Mouse (Mus musculus): ENCODE data around the gene Nipal1. TPM values are rescaled to one million over a fixed set of nuclear protein-coding genes. Genes with fewer than 3 reads are reported as not detected.
A peak's percentile ranks its signal among the peaks of the same experiment; 100 is the strongest.

The Nipal1 gene
- polyA plus RNA-seq, 2 experiments from 2014 or later: 28.3 to 31.1 TPM

DNA sequence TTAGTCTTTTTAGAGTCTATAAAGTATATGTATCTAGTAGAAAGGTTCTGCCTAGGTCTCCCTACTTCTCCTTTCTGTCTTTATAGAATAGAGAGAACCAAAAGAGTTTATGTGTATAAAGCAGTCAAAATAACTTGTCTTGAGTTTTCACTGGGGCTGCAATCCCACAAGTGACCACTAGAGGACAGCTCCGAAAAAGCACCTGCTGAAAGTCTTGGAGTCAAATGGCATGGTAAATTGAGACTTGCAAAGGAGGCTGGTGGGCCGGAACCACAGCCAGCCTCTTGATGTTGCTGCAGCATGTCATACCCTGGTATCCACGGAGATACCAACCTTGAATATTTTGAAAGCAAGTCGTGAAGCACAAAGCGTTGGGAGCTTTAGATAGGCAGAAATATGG is 17.7 kb downstream of the Nipal1 start:
- ATAC-seq: peak; percentile 72

- no peak for ATAC-seq
These were observed 18.8 kb downstream of the Nipal1 start for GRCm38 (mm10) chr5:72666428-72666827.

GRCm38 (mm10) chr5:72668351-72668750 is 20.8 kb downstream of the Nipal1 start:
- ATAC-seq: no peak

GRCm38 (mm10) chr5:72671017-72671699 is 23.6 kb downstream of the Nipal1 start:
- no peak for ATAC-seq

- ATAC-seq: no peak
These were observed 27.5 kb downstream of the Nipal1 start for GRCm38 (mm10) chr5:72674994-72675542.

DNA sequence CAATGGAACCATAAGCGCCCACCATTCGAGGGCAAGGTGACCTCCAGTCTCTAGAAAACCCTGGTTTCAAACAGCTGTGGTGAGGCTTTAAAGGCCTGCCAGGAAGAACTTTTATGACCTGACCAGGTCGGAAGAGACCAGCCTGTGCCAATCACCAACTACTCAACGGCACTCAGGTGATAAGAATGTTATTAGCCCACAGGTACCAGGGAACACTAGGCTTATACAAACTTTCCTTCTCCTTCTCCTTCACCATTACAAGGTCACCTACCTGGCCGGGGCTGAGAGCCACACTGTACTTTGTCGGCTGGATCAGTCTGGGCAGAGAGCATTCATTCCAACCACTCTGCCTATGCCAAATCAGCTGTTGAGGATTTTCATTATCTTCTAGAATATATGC is 33.9 kb downstream of the Nipal1 start:
- ATAC-seq: no peak

GRCm38 (mm10) chr5:72689556-72689955 is 42.0 kb downstream of the Nipal1 start:
- ATAC-seq: no peak

GRCm38 (mm10) chr5:72690516-72690915 is 42.9 kb downstream of the Nipal1 start:
- ATAC-seq: no peak

DNA sequence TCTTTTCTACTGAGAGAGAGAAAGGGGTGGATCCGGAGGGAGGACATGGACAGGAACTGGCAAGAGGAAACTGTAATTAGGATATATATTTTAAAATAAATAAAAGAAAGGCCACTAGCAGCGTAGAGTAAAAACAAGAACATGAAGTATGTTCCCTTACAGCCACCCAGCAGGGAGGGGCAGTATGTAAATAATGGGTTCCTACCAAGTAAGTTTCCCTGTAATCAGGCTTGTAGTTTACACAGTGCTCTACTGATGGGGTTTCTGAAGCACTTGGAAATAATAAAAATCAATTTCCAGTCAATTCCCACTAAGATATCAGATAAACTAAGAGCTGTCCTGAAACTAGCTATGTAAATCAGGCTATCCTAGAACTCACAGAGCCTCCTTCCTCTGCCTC is 47.1 kb downstream of the Nipal1 start:
- no peak for ATAC-seq

DNA sequence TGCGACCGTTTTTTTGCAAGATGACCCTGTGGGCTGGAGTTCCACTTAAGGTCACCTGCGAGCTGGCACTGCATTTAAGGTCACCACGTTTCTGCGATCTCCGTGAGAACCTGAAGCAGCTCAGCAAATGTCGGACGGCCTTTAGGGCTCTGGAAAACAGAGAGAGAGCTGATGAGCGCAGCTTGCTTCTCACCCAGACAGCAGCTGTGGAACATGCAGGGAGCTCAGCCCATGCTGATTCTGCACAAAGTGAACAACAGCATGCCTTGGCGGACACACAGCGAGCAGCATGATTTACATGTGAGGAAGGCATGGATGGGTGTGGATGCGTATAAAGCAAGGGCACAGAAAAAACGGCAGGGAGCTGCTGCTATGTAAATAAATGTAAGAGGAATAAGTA is 48.9 kb downstream of the Nipal1 start:
- ATAC-seq: no peak

GRCm38 (mm10) chr5:72698343-72698742 is 50.7 kb downstream of the Nipal1 start:
- ATAC-seq: no peak

- ATAC-seq: no peak
These were observed 51.4 kb downstream of the Nipal1 start for GRCm38 (mm10) chr5:72698818-72699499.

DNA sequence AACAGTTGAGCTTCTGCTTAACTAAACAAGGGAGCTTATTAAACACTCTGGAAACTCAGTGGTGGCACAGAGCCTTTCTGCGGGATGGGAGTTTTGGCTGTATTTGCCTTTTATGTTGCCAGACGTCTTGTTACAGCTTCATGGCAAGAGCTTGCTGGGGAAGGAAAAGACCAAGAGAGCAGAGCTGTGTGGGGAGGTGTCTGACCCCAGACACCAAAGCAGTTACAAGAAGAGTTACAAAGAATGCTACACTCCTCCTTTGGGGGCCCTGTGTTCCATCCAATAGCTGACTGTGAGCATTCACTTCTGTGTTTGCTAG is 51.9 kb downstream of the Nipal1 start:
- ATAC-seq: no peak

DNA sequence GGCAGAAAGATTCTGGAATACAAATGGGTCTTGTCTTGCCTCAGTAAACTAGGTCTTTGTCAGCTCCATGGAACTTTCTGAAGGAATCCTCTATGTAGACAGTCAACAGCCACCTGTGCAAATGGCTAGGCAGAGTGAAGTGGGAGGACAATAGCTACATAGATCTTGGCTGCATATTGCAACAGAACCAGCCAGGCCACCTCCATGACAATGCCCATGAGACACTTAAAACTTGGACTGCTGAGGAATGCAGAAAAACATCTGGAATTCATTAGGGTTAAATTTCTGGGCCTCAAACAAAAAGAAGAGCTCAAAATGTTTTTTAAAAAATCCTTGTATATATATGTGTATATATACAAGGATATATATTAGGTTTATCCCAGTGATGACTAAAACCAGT is 54.6 kb downstream of the Nipal1 start:
- no peak for ATAC-seq

GRCm38 (mm10) chr5:72706095-72706494 is 58.5 kb downstream of the Nipal1 start:
- ATAC-seq: no peak

DNA sequence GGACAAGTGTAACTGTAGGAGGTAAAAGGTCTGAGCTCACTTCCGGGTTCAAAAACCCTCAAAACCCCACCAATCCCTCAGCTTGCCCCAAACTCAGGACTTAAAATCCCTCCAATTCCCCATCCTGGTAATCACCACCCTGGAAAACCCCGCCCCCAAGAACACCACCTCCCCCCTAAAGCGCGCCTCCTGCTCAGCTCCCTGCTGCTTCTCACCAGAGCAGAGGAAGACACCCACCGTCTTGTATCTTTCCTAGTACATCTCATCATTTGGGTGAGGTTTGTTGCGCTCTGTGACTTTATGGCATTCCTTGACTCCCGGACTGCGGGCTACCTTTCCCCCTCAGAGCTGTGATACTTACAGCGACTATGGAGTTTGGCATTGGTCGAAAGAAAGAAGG is 59.1 kb downstream of the Nipal1 start:
- no peak for ATAC-seq

DNA sequence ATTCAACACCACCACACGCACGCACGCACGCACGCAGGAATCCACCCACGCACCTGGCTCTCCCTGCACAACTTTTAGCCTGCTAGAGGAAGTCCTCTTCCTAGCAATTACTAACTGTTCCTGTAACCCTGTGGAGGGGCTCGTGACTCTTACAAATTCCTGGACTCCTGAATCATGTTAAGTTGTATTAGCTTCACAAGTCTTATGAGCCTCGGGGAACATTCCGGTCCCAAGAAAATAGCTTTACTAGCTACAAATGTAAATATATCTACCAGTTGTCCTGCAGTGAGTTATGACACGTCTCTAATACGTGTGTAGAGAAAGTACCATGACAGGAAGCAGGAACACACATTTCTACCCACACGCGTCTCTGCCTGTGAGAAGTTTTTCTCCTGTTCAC is 61.9 kb downstream of the Nipal1 start:
- ATAC-seq: no peak

GRCm38 (mm10) chr5:72709976-72710375 is 62.4 kb downstream of the Nipal1 start:
- ATAC-seq: no peak

DNA sequence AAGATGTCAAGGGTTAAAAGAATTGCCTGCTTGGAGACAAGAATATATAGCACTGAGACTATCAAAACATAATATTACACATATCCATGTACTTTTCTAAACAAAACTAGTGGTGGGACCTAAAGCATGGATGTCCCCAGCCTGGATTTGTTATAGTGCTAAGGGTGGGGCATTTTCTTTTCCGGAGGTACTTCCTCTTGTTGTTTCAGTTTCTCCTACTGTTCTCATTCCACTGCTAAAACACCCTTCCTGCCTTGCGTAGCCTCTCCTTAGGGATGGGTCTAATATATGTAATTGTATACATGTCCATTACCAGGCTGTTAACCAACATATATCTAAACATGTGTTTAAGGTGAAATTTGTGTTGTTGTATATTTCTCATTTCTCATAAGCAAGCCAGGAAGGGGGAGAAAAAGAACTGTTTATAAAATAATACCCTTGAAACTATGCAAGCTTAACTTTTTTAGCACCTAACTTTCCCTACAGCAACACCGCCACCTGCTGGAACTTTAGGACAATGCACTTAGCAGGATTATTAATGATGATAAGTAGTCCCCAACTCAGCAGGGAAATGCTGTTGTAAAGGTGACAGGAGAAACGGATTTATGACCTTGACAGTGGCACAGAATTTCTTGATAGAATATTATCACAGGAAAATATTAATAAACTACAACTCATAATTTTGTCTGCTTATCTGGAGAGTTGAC is 63.1 kb downstream of the Nipal1 start:
- ATAC-seq: peak; percentile 82

DNA sequence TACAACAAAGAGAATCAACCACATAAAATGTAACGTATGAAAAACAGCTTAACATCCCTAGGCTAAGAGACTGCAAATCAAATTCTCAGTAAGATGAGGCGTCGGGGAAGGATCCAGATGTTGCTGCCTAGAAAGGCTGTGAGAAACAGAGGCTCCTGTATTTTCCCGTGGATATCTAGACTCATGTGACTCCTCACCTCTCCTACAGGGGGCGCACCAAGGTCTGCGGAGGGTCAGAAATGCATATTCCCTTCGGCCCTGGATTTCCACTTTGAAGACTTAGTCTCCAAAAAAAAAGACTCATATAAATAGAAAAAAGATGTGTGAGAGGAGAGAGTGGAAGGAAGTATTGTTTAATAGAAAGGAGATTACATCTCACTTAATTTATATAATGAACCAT is 73.0 kb downstream of the Nipal1 start:
- ATAC-seq: peak; percentile 73

Measured in CD4-positive, CD25-positive, alpha-beta regulatory T cell, adult 4 months (primary cell).